Mouse (Mus musculus) telencephalon, adult 2 months (tissue): ENCODE data around the gene Vamp5.
A peak's percentile ranks its signal among the peaks of the same experiment; 100 is the strongest.

Source experiments
- DNase-seq: peaks from one replicate; pipeline ENCODE4 v3.0.0-alpha.2; 2011; ENCODE audit warnings: low read depth, low spot score

Gene Vamp5

DNA sequence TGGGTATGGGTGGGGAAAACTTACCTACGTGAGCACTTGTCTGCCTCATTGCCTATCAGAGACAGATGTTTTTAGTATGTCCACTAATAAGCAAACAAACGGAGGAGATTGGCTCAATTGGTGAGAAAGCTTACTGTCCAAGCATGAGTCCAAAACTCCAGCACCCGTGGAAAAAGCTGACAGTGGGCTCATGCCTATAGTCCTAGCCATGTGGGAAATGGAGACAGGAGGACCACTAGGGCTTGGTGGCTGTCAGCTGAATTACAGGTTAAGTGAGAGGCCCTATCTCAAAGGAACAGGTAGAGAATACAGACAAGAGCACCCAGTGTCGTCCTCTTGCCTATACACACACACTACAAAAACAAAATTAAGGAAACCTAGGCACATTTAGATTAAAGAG is 34.0 kb downstream of the Vamp5 start:
- DNase-seq: no peak

GRCm38 (mm10) chr6:72345633-72346032 is 34.6 kb downstream of the Vamp5 start:
- DNase-seq: no peak

GRCm38 (mm10) chr6:72345074-72345567 is 35.1 kb downstream of the Vamp5 start, which contains the start of gene Usp39:
Usp39 (minus strand) TSS chr6:72345184.
- DNase-seq: peak; percentile 97

DNA sequence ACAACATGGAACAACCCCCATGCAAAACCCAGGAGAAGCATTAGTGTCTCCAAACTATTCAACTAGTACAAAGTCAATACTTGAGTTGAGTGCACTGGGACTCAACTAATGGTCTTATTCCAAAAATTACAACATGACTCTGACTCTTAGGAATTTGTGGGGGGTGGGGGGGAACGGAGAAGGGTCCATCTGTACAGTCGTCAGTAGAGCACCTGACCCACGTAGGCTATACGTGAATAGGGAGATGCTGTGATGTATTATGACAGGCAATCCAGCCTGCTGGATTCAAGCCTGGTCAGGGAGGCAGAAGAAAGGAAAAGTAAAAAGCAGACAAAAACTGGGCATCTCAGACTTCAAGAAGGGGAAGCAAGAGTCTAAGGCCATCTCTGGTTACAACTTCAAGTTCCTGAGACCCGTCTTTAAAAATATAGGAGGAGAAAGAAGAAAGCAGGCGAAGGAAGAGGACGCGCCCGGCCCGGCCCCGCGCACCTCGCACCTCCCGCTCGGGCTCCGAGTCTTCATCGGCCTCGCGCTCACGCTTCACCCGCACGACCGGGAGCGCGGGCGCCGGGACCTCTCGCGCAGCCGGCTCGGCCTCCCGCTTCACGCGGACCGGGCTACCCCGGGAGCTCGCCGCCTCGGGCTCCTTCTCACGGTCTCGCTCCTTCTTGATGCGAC is 35.7 kb downstream of the Vamp5 start:
- DNase-seq: no peak

DNA sequence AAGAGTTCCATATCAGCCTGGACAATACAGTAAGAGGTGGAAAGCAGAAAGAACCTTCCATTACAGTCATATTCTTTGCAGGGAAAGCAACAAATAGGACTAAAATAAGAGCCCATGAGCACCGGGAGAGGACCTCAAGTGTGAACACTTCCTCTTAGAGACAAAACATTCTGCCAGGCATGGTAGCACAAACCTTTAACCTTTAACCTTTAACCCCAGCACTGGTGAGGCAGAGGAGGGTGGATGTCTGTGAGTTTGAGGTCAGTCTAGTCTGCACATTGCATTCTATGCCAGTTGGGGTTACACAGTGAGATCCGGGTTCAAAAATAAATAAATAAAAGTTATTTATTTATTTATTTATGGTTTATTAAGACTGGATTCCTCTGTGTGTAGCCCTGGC is 39.8 kb downstream of the Vamp5 start:
- no peak for DNase-seq

- no peak for DNase-seq
Measured at GRCm38 (mm10) chr6:72333111-72333510, 47.2 kb downstream of the Vamp5 start.

DNA sequence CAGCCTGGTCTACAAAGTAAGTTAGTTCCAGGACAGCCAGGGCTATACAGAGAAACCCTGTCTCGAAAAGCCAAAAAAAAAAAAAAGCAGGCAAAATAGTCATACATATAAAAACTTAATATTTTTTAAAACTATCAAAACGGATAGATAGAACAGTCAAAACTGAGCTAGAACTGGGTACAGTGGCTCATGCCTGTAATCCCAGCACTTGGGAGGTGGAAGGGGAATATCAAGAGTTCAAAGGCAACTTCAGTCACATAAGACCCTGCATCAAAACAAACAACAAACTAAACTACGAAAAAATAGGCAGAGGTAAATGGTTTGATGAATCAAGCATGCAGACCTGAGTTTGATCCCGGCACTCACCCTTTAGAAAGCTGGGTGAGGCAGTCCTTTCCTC is 50.1 kb downstream of the Vamp5 start:
- no peak for DNase-seq

- no peak for DNase-seq
Measured at GRCm38 (mm10) chr6:72329019-72329418, 51.2 kb downstream of the Vamp5 start.

- DNase-seq: no peak
Measured at GRCm38 (mm10) chr6:72326274-72326673, 54.0 kb downstream of the Vamp5 start.

DNA sequence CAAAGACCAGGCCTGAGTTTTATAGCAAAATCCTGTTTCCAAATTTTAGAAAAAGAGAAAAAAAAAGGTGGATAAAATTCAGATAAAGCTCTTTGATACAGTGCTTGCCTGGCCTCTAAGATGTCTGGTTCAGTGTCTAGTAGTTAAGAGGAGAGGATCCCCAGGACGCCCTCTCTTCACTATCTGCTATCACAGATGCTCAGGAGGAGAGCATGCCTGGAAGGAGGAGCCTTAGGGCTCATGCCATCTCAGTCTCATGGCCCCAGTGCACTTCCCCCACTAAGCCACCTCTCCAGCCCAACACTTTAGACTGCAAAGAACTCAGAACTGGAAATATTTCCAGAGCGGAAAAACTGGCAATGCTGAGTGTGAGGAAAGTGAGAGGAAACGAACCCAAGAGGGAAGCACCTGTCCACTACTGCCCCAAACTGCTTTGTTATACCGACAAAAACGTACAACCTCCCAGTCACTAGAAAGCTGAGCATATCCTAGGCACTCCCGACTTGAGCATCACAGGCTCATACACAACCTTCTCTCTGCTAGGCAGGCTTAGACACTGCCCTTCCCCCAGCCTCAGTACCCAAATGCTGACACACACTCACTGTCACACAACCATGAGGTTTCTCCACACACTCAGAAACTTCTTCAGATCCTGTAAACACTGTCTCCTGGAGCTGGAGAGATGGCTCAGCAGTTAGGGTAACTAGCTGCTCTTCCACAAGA is 56.3 kb downstream of the Vamp5 start:
- no peak for DNase-seq

DNA sequence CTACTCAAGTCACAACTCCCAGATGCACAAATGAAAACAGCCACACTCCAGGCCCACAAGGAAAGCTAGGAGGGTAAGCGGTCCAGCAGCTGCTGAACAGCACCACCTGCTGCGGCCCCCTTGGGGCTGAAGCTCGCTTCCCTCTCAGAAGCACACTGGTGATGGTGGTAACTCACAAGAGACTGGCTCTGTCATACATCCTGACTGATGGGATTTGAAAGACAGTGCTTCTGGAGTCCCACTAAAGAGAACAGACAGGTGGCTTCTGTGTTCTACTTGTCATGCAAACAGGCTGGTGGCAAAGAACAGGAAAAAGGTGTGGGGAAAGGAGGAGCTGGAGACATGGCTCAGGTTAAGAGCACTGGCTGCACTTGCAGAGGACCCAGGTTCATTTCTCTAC is 57.3 kb downstream of the Vamp5 start:
- DNase-seq: no peak

DNA sequence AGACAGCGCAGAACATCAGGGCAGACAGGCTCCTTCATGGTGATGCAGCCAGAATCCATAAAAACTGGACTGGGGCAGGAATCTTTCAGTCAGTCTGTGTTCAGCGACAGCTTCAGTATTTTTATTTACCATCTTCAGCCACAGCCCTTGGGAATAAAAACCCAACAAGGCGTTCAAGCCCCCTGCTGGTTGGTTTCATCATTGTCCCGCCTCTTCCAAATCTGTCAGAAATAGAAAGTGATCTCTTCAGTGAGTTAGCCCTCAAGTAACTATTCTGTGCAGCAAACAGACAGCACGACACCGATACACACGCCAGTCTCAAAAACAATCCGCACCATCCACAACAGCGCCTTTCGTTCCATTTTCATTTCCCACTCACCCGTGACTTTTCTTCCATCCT is 61.2 kb downstream of the Vamp5 start:
- DNase-seq: peak; percentile 32
